Mouse (Mus musculus): ENCODE measurements around the gene Lrrc25.
A peak's percentile ranks its signal among the peaks of the same experiment; 100 is the strongest.

The Lrrc25 gene

GRCm38 (mm10) chr8:70599507-70600290 lies 16.3 kb upstream of the Lrrc25 start:
- no peak for DNase-seq

GRCm38 (mm10) chr8:70600473-70601270 lies 15.3 kb upstream of the Lrrc25 start:
- DNase-seq: peak in 1 of 2 experiments; percentile 43

DNA sequence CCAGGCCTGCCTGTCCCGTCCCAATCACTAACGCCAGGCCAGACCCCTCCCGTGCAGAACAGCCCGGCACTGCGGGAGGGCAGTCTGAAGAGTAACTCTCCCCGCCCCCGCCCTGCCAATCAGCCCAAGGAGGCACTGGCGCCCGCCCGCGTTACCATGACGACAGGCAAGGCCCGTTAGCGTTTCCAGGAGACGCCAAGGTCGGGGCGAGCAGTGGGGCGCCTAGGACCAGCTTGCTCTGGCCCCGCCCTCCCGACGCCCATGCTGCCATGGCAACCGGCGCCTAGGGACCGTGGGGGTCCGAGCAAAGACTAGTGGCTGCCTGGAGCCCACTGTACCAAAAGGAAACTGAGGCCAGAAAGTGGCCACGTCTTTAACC lies 14.7 kb upstream of the Lrrc25 start:
- DNase-seq: peak; percentile 81 to 87

- DNase-seq: no peak
Observed at GRCm38 (mm10) chr8:70602139-70602811, 13.7 kb upstream of the Lrrc25 start.

DNA sequence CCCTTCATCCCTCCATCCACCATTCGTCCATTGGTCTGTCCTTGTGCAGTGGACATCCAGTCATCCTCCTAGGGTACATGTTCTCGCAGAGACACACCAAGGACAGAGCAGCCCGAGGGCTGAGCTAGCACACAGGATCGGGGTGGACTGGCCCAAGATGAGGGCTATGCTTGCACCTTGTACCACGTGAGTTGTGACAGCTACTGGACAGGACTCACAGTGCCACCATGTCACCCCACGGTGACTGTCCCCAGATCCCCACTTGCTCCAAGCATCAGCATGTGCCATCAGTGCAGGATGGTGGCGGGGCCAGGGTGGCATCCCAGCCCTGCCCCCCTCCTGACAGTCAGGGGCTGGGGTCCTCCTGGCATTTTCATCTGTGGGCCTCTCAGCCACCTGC lies 11.4 kb upstream of the Lrrc25 start:
- DNase-seq: no peak

DNA sequence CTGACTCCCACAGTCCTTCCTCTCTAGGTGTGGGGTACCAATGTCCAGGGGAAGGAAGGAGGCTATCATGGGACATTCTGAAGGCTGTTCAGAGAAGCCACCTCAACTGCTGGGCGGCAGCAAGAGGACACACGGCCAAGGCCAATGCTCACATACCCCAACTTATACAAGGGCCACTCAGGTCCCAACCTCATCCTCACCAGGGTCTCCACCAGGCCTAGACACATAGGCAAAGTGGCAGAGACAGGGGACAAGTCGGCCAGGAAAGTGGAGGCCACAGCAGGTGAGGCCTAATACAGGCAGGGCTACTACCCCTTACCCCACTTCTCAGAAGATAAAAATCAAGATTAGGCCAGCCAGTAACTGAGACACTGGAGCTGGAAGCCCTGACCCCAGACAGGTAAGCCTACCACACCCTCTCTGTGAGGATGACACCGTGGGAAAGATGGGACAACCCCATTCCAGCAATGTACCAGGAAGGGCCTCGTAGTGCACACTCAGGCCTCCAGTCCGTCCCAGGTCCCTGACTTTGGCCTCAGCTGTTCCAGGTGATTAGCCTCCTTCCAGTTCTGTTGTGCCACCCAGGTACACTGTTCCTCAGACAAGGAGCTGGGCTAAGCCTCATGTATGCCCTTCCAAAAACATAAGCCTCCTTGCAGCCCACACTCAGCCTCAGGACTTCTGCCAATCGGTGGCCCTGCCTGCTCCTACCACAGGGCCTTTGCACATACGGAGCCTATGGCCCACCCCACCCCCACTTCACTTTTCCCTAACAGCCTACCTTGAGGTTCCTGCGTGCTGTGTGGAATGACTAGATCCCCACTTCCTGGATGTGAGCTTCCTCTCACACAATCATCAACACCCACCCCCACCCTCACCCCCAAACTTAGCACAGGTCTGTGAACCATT lies 9.8 kb upstream of the Lrrc25 start:
- DNase-seq: no peak

- DNase-seq: no peak
Observed at GRCm38 (mm10) chr8:70606780-70607602, 9.0 kb upstream of the Lrrc25 start.

DNA sequence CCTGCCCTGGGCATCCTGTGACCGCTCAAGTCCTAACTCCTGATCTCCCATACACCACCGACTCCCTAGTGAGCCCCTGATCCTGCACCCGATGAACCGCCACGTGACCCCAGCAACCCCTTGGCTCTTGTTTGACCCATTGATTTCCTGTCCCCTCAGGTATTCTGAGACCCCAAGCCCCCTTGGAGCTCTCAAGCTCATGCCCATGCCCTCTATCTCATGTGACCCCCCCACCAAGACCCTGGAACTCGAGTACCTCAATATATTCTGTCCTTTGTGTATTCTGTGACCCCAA lies 8.4 kb upstream of the Lrrc25 start:
- DNase-seq: no peak

- DNase-seq: no peak
Observed at GRCm38 (mm10) chr8:70607898-70608748, 7.8 kb upstream of the Lrrc25 start.

DNA sequence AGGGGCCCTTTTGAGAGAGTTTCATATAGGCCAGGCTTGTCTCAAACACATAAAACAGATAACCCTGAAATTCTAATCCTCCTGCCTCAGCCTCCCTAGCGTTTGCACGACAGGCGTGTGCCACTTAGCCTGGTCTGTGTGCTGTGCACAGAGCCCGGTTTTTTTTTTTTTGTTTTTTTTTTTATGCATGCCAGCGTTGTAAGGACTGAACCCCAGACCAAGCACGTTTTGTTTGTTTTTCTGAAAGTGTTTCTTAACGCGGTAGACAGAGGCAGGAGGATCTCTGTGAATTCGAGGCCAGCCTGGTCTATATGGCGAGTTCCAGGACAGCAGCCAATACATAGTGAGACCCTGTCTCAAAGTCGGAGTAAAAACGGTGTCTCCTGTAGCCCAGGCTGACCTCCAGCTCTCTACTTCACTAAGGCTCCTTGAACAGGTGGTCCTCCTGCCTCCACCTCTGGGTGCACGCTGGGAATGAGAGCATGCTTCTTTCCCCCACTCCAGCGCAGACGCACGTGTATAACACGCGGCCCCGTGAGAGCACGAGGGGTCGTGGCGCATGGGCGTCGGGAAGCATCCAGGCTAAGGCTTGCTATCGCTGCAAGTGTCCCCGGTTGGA lies 7.1 kb upstream of the Lrrc25 start, which contains the start of gene Ssbp4:
Ssbp4 (minus strand) TSS at position 124 of the 619 bp plus-strand sequence.
- DNase-seq: no peak

- DNase-seq: peak; percentile 92 to 95
Observed at GRCm38 (mm10) chr8:70609368-70609848, 6.5 kb upstream of the Lrrc25 start.

DNA sequence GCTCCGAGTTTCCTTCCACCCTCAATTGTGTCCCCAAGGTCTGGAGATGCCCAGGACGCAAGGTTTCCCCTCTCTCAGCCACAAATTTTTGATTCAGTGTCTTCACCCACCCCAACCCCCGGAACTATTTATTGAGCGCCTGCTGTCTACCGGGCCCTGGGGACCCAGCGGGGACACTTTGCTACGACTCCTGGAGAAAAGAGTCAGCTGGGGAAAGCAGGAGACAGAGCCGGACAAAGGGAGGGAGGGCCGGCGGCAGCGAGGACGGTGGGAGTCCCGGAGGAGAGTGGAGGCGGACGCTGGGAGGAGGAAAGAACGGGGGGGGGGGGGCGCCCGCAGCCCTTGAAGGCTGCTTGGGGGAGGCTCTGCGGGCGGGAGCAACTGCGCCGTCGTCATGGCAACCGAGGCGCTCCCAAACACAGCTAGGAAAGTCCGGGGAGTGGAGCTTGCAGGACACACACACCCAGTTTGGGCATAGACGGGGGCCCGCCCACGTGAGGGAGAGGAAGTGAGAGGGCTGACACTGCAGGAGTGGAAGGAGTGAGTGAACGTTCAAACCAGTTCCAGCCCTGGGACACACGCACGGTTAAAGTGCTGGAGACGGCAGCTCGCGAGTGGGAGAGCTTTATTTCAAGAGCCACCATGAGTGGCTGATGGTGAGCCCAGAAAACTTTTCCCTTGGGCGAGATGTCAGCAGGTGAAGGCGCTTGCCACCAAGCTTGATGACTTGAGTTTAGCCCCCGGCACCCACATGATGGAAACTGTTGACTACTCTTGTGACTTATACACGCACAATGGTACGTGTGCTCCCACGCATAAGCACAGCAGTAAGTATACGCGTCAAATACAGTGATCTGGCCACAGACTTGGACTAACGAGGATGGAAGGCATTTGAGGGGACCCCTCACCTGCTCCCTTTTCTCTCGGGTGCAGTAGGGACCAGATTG lies 5.8 kb upstream of the Lrrc25 start:
- peak; percentile 96 to 98 for DNase-seq

DNA sequence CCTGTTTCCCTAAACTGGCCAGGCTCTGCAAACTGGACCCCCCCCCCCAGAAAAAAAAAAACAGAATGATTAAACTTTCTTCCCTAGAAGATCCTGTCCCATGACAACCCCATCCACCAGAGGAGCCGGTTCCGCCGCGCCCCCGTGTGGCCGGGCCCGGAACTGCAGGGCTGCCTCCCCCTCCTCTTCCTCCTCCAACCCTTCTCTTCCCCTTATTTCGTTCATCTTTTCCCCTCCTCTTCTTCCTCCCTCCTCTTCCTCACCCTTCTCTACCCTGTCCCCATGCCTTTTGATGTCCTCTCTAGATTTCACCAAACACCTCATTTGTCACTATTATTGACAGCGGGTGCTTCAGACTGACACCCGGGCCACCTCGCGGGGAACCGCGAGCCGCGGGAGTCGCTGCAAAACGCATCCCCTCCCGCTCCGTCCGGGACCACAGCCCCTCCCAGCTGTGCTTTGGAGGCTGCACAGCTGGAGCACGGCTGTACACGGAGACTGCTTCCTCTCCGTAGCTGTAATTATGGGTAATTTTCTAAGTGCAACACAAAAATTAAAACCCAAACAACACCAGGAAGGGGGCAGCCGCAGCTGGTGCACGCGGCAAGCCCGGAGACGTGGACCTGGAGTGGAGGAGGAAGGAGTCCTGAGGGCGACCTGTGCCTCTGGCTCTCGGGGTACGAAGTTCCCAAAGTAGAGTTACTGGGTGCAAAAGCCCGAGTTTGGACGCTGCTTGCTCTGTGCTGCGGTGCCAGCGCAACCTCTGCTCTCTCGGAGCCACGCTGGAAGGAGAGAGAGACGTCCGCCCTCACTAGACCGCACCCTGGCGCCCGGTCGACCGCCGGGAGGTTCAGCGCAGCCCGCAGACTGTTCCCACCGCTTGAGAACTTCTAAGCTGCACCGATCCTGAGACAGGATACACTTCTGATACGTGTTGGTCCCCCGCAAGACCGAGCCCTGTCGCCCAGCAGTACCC lies 4.9 kb upstream of the Lrrc25 start:
- DNase-seq: peak; percentile 84 to 85

DNA sequence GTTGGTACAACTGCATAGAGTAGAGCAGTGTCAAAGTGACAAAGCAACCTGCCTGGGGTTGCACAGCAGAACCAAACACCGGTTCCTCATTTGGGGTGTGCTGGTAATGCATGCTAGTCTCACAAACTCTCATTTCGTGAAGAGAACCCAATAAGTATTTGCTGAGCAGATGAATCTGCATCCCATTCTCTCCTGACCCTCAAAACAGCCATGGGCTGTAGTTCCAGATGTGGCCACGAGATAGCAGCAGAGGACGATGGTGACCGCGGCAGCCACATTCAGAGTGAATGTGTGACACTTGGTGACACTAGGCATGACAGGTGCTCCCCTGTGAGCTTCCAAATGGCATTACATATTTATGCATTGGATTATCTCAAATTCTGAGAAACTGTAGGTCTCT lies 4.1 kb upstream of the Lrrc25 start:
- DNase-seq: peak; percentile 89 to 91

- DNase-seq: no peak
Observed at GRCm38 (mm10) chr8:70613763-70614162, 2.2 kb upstream of the Lrrc25 start.

DNA sequence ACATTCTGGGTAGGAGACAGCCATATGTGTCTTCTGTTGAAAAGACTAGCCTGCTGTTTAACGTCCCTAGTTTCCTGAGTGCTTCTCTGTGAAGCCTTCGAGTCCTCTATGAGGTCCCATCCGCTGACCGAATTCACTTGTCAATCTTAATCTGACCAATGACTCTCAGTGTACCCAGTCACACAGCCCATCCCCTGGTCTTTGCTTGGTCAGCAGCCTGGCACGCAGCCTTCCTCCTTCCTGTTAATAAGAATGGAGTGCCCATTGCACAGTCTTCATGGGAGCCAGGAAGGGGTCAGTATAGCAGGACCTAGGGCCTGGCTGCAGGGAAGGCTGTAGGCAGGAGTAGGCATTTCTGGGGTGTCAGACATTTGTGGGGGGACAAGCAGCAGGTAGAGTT lies 1.5 kb upstream of the Lrrc25 start:
- no peak for DNase-seq

GRCm38 (mm10) chr8:70615281-70615680 lies 674 bp upstream of the Lrrc25 start:
- no peak for DNase-seq

DNA sequence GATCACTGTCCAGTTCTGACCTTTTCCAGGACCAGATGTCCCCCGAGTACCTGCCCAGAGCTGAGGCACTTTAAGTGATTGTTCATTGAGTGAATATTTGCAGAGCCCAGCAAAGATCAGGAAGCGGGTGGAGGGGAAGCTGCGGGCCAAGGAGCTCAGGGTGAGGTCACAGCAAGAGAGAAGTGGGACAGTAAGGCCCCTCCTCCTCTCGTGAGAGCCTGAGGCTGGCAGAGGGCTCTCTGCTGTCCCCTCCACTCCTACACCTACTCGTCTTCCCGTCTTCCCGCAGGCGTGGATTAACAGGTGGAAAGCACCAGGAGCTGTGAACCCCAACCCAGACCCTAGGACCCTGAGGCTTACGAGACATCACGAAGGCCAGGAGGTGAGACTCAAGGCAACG lies 690 bp downstream of the Lrrc25 start:
- DNase-seq: no peak

Data from lung, adult 18-20 months (tissue).